Mouse (Mus musculus) lung, embryonic 14.5 days (tissue): ENCODE measurements around the gene Cxadr. TPM values are rescaled to one million over a fixed set of nuclear protein-coding genes. Genes with fewer than 3 reads are reported as not detected.

Experiments
- ATAC-seq: fragments of 200-750 bp; cut with Nextera tagmentation; 2 replicates; pipeline ENCODE4 v1.8.0; 2017; ENCODE audit warnings: mild to moderate bottlenecking, moderate TSS enrichment, moderate library complexity; ENCODE audit not compliant: insufficient read depth
- DNase-seq: peaks from one replicate; pipeline ENCODE4 v3.0.0-alpha.2; 2015
- H3K27ac ChIP-seq: fragments of 300-500 bp; sonication (generic); 2 replicates; pipeline ENCODE4 v1.5.1; 2014; ENCODE audit warnings: low read depth, mild to moderate bottlenecking, moderate library complexity
- H3K27me3 ChIP-seq: fragments of 300-500 bp; sonication (generic); 2 replicates; pipeline ENCODE4 v1.6.1; 2014; ENCODE audit warnings: low read length, control low read depth; ENCODE audit not compliant: insufficient read depth
- H3K36me3 ChIP-seq: fragments of 300-500 bp; sonication (generic); 2 replicates; pipeline ENCODE4 v1.6.1; 2014; ENCODE audit warnings: control low read depth; ENCODE audit not compliant: insufficient read depth
- H3K4me1 ChIP-seq: fragments of 300-500 bp; sonication (generic); 2 replicates; pipeline ENCODE4 v1.6.1; 2014; ENCODE audit warnings: antibody characterized with exemption, control low read depth; ENCODE audit not compliant: insufficient read depth
- H3K4me2 ChIP-seq: fragments of 300-500 bp; sonication (generic); 2 replicates; pipeline ENCODE4 v1.6.1; 2014; ENCODE audit warnings: mild to moderate bottlenecking
- H3K4me3 ChIP-seq: fragments of 300-500 bp; sonication (generic); 2 replicates; pipeline ENCODE4 v1.5.1; 2014; ENCODE audit warnings: low read depth, low read length
- H3K9ac ChIP-seq: fragments of 300-500 bp; sonication (generic); 2 replicates; pipeline ENCODE4 v1.6.1; 2014
- H3K9me3 ChIP-seq: fragments of 300-500 bp; sonication (generic); 2 replicates; pipeline ENCODE4 v1.6.1; 2016; ENCODE audit warnings: low read depth, low read length, control low read depth
- CTCF ChIP-seq: IDR thresholded peaks from 2 replicates; pipeline ENCODE4 v1.5.1; 2016; ENCODE audit warnings: antibody characterized with exemption, low read depth
- WGBS: fragments of 180-500 bp; shearing (Covaris S2); extraction: QIAGEN DNeasy Blood & Tissue Kit; methylation state at CpG from one replicate; pipeline ENCODE4 v1.1.7; 2014; 5-methylcytosine and 5-hydroxymethylcytosine counted together
- polyA plus RNA-seq: library from polyadenylated mRNA; unstranded; fragments of >200 nt; fragmentation: Nextera tagmentation; extraction: Ambion mirVana; gene quantifications from 2 replicates; pipeline ENCODE4 v1.2.1, GENCODE M21; 2014

Cxadr gene
- polyA plus RNA-seq, 1 experiment from 2014 or later, result 20.2 TPM

DNA sequence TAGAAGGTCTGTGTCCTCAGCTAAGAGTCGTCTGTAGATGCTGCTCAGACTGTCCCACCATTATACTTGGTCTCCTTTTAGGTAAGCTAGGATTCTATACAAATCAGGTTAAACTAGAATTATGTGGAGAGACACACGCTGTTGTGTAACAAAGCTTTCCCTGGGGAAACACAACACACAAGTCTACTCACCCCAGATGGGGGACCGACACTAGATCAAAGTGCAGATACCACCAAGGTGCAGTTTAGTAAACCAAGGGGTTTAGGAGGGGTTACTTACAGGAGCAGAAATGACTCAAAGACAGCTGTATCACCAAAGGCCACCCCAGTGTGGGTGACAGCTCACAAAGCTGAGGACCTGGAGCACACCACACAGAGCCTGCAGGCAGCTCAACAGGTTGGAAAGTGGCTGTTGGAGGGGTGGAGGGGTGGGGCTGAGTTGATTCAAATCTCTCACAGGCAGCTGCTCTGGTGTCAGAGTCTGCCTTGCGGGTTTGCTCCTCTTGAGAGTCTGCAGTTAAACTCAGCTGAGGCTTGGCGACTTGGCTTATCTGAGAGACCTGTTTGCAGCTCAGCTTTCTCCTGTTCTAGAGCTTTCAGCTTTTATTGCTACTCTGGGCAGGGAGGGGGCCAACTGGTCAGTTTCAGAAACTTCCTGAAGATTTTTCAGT is 6.5 kb upstream of the Cxadr start:
- Histone ChIP-seq H3K4me1 (no peaks in the 10 kb centered on the region), H3K9me3 (no peaks in the 10 kb centered on the region), H3K4me3 (no peak overlapping the region), H3K27ac (no peak overlapping the region), H3K27me3 (no peaks in the 10 kb centered on the region), H3K4me2 (no peak overlapping the region), H3K36me3 (no peaks in the 10 kb centered on the region), H3K9ac (no peak overlapping the region)
- WGBS, result 44% methylated on average over 5 of the region's 5 CpGs
- TF ChIP-seq CTCF, result no peak
- peak; percentile 84 for ATAC-seq
- DNase-seq, result peak; percentile 33

DNA sequence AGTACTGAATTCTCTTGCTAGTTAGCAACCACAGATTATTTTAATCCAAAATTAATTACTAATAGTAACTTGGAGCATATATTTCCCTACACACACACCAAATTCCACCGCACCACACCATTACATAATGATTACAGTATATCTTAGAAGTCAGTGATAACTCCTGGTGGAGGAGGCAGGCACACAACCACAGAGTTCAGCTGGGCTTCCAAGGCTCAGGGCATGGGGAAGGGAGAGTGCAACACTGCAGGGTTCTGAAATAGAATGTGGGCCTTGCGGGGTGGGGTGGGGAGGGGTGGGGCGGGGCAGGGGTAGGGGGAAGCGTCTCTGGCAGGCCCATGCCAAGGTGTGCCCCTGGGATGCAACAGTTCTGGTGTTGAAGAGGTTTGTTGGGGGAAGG is 5.7 kb upstream of the Cxadr start:
- H3K4me1 ChIP-seq, result no peaks in the 10 kb centered on the region
- no peaks in the 10 kb centered on the region for H3K36me3 ChIP-seq
- H3K27me3 ChIP-seq, result 0 out of 2 replicates have a peak, but pooled peaks cover 3% of the 10 kb centered on the region
- TF ChIP-seq CTCF, result no peak
- ATAC-seq (0 out of 2 replicates have a peak, but pooled peaks have one; percentile 21), DNase-seq (no peak)
- 38% methylated on average over 4 of the region's 4 CpGs for WGBS
- H3K4me2 ChIP-seq, result no peak overlapping the region
- no peak overlapping the region for H3K9ac ChIP-seq
- H3K9me3 ChIP-seq, result no peaks in the 10 kb centered on the region
- H3K27ac ChIP-seq, result no peak overlapping the region
- no peak overlapping the region for H3K4me3 ChIP-seq

DNA sequence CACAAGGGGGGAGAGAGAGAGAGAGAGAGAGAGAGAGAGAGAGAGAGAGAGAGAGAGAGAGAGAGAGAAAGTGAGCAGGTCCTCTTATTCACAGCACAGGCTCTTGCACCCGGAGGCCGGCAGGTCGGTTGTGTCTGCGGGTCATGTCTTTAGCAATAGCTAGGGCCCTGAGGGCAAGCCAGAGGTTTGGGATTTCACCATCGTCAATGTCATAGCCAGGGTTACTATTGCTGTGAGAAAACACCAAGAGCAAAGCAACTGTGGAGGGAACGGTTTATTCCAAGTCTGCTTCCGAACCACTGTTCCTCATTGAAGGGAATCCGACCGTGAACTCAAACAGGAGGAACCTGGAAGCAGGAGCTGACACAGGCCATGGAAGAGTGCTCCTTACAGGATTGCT is 5.2 kb upstream of the Cxadr start:
- H3K4me1 ChIP-seq, result peaks cover 3% of the 10 kb centered on the region; the same call in 1 of the 2 replicates
- 74% methylated on average over 9 of the region's 9 CpGs for WGBS
- no peak overlapping the region for H3K4me3 ChIP-seq
- ATAC-seq, result no peak
- H3K27ac ChIP-seq, result no peak overlapping the region
- peaks cover 8% of the 10 kb centered on the region for H3K27me3 ChIP-seq
- no peak for TF ChIP-seq CTCF
- no peak overlapping the region for H3K4me2 ChIP-seq
- no peak overlapping the region for H3K9ac ChIP-seq
- no peak for DNase-seq
- no peaks in the 10 kb centered on the region for H3K36me3 ChIP-seq
- H3K9me3 ChIP-seq, result no peaks in the 10 kb centered on the region

DNA sequence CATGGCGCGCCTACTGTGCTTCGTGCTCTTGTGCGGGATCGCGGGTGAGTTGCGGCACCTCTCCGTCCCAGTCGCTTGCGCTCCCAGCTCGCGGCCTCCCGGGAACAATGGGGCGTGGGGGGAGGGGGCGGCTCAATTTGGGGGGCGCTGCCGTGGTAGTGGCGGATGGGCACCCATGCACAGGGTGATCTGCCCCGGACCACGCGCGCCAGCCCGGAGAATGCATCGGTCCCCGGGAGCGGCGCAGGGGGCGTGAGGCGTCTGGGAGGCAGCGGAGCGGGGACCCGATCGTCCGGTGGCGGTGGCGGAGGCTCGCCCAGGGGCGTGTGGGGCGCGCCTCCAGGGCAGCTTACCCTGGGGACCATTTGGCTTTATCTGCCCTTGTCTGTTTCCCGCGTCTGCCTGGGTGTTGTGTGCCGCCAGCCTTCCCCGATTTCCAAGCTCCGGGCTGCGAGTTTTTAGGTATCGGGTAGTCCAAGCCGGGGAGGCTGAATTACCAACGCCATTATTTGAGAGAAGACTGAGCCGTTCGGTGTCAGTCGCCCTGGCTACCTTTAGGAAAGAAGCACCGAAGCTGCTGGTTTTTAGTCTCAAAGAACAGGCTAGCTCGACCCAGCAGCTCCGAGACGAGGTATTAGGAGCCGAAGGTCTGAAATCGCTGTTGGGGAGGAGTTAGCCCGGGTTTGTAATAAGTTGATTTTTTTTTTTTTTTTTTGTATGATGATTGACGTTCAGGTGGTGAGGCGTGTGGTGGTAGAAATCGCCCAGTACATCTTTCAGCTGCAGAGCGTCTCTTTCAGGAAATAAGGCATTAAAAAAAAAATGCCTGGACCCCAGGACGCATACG is 765 bp downstream of the Cxadr start:
- H3K27me3 ChIP-seq, result peaks cover 20% of the 10 kb centered on the region
- no peaks in the 10 kb centered on the region for H3K9me3 ChIP-seq
- H3K4me1 ChIP-seq, result peaks cover 4% of the 10 kb centered on the region; the same call in 1 of the 2 replicates
- peak; percentile 48 for DNase-seq
- WGBS, result 1% methylated on average over 63 of the region's 65 CpGs
- no peaks in the 10 kb centered on the region for H3K36me3 ChIP-seq
- H3K9ac ChIP-seq, result peak overlapping the region; percentile 75
- peak overlapping the region; percentile 96 for H3K4me2 ChIP-seq
- H3K4me3 ChIP-seq, result peak overlapping the region; percentile 77
- peak overlapping the region; percentile 86 for H3K27ac ChIP-seq
- ATAC-seq, result peak; percentile 55
- TF ChIP-seq CTCF, result no peak

DNA sequence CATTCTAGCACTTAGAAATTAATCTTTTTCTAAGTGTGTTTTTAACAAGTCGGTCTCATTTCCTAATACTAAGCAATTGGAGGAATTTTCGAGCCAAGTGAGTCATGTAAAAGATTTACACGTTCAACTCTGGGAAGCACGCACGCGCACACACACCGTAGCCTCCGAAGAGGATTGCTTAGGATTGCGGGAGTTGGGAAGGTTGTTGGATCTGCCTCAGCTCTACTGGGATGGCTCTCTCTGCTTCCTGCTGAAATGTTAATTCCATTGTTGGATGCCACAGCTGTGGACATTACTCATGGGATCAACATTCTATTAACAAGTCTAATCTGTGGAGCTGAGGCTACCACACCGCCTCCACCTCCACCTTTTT is 1.4 kb downstream of the Cxadr start:
- TF ChIP-seq CTCF, result no peak
- H3K27me3 ChIP-seq, result peaks cover 20% of the 10 kb centered on the region
- H3K27ac ChIP-seq, result no peak overlapping the region
- peak overlapping the region; percentile 96 for H3K4me2 ChIP-seq
- peaks cover 4% of the 10 kb centered on the region; the same call in 1 of the 2 replicates for H3K4me1 ChIP-seq
- WGBS, result 6% methylated on average over 10 of the region's 10 CpGs
- H3K9ac ChIP-seq, result peak overlapping the region; percentile 75
- H3K36me3 ChIP-seq, result no peaks in the 10 kb centered on the region
- H3K4me3 ChIP-seq, result peak overlapping the region; percentile 77
- DNase-seq, result peak; percentile 55
- no peak for ATAC-seq
- H3K9me3 ChIP-seq, result no peaks in the 10 kb centered on the region

DNA sequence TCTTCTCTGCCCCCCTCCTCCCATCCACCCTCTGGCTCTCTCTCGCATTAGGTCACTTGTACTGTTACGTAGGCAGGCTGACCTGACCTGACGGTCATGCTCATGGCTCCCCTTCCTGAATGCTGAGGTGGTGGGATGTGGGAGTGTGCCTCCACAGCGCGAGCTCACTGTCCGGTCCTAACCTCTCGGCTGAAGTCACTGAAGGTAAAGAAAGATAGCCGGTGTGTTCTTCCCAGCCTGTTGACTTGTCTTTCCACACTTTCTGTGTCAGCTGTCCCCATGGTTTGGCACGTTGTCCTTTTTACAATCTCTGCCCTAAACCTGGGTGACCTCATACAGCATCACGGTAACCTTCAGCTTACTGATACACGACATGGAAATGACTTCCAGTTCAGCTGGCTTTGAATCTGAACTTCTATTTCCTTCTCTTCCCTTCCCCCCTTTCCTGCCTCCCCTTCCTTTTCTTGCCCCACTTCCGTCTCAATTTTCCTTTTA is 4.4 kb downstream of the Cxadr start:
- Histone ChIP-seq H3K4me1 (peaks cover 4% of the 10 kb centered on the region; the same call in 1 of the 2 replicates), H3K9me3 (no peaks in the 10 kb centered on the region), H3K9ac (no peak overlapping the region), H3K4me2 (no peak overlapping the region), H3K27ac (no peak overlapping the region), H3K27me3 (peaks cover 16% of the 10 kb centered on the region), H3K36me3 (no peaks in the 10 kb centered on the region), H3K4me3 (no peak overlapping the region)
- DNase-seq (no peak), ATAC-seq (no peak)
- 72% methylated on average over 12 of the region's 12 CpGs for WGBS
- no peak for TF ChIP-seq CTCF

DNA sequence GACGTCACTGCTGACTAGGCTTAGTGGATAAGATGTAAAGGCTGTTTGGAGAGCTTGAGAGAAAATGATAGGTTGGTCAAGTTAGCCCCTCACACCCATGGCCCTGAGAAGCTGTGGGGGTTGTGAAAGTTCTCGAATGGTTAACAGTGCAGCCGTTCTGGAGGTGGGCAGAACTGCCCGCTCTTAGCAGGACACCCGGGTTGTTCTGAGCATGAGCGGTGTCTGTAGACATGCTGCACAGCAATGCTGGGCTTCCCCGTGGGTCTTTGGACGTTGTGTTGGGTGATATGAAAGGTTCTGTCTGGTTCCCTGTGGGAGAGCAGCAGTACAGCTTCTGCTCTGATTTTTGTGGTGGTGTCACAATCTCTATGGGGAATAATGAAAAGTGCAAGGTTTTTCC is 5.3 kb downstream of the Cxadr start:
- 75% methylated on average over 8 of the region's 8 CpGs for WGBS
- Histone ChIP-seq H3K4me2 (no peak overlapping the region), H3K27me3 (peaks cover 7% of the 10 kb centered on the region), H3K9ac (no peak overlapping the region), H3K9me3 (no peaks in the 10 kb centered on the region), H3K27ac (no peak overlapping the region), H3K4me3 (no peak overlapping the region), H3K36me3 (no peaks in the 10 kb centered on the region), H3K4me1 (no peaks in the 10 kb centered on the region)
- ATAC-seq (no peak), DNase-seq (no peak)
- TF ChIP-seq CTCF, result no peak
